Mouse (Mus musculus): ENCODE data around the gene Tacc2. TPM values are rescaled to one million over a fixed set of nuclear protein-coding genes. Genes with fewer than 3 reads are reported as not detected.

The Tacc2 gene
- total RNA-seq, 2 experiments from 2014 or later: 50.8 to 55.8 TPM

DNA sequence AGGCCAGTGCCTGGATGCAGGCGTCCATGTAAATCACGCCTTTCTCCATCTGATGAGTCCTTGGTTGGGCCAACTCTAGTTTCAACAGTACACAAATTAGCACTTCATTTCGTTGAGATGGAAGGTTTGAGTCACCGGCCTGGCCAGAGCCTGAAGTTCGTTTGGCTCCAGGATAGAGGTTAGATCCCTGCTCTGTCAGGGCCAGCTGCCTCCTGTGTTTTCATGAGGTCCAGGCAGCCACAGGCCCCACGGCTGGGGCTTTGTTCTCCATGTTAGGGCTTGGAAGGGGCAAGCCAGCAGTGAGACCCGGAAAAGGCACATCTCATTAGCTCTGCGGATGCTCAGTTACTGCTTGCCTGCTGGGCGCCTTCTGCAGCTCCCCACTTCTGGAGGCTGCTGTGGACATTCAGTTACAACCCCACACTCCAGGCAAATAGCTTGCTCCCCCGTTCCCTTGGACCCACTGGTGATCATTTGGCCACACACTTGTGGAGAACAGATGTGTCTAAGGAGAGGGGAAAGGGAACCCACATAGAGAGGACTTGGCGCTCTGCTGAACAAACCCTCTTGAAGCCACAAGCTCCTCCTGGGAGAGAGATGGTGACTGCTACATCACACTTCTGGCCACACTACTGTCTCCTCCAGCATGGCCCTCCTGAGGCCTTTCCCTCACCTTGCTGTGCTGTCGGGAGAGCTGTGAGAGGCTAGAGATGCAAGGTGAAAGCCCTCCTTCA lies 100.5 kb downstream of the Tacc2 start:
- no peak for DNase-seq (ENCODE audit: low spot score in 2 of 2)

DNA sequence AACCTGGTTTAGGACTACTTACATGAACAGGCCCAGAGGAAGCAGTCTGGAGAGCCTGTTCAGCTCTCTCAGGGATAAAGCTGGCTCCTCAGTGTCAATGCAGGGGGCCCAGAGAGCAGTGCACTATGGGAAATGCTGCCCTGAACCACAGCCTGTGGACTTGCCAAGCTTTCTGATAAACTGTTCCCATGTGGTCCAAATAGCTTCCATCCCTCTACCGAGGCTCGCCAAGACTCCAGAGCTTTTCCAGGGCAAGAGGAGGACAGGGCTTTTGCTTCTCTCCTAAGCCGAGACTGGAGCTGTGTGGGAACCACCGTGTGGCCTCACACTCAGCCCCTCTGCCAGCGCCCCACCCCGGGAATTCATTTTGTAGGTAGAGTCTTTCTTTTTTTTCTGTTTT lies 101.2 kb downstream of the Tacc2 start:
- no peak for DNase-seq (ENCODE audit: low spot score in 2 of 2)

DNA sequence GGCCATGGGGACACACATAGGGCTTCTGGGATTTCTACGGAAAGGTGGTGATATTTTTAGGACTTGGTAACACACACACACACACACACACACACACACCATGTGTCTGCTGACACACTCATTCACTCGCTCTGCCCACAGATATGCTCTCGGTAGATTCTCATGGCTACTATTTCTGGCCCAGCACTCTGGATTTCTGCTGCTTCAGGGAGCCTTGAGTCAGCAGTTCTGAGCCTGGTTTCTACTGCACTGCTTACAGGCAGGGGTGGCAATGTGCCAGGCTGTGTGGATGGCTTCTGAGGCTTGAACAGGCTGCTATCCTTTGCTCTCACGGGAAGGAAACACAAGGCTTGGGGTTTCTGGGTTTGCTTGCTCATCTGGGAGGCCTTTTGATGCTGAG lies 104.6 kb downstream of the Tacc2 start:
- DNase-seq (ENCODE audit: low spot score in 2 of 2): no peak

DNA sequence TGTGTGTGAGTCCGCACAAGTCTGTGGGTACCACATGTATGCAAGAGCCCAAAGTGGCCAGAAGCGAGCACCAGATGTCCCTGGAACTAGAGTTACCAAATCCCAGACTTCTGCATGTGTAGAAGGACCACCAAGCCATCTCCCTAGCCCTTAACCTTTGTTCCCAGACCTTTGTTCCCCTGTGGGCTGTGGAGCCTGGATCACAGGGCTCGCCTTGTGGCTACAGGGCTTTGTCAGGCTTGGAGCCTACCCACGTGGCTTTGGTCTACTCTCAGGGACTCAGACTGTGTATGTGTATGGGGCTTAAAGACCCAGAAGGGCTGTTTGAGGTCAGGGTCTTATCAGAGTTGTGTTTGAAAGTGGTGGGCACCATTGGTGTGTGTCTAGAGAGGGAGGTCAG lies 111.4 kb downstream of the Tacc2 start:
- no peak for DNase-seq (ENCODE audit: low spot score in 2 of 2)

DNA sequence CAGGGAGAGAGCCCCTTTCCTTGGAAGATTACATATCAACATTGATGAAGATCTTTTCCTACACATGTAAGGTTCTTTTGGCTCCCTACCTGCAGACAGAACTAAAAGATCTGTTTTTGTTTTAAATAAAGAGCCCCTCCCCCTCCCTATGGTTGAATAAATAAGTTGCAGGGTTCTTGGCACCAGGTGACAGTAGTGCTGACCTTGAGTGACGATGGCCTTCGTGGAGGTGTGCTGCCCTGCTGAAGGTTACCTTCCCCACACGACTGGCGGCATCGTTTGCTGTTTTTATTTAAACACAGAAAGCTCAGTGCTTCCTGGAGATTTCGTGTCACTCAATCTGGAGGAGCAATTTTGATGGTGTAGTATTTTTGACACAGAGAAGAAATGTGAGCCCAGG lies 113.6 kb downstream of the Tacc2 start:
- DNase-seq (ENCODE audit: low spot score in 2 of 2): no peak

DNA sequence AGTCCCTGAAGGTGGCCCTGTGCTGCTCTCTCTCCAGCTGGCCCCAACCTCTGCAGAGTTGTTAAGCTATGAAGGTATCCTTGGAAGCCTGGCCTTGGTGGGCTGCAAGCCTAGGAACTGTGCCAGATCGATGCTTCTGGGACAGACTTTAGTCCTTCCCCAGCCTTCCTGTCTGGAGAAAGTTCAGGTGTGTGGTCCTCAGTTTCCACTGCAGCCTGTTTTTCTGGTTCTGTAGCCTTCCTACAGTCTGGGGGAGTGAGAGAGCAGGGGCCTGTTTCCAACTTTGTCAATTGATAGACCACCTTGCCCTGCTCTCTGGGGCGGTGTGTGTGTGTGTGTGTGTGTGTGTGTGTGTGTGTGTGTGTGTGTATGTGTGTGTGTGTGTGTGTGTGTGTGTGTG lies 114.7 kb downstream of the Tacc2 start:
- DNase-seq (ENCODE audit: low spot score in 2 of 2): no peak

DNA sequence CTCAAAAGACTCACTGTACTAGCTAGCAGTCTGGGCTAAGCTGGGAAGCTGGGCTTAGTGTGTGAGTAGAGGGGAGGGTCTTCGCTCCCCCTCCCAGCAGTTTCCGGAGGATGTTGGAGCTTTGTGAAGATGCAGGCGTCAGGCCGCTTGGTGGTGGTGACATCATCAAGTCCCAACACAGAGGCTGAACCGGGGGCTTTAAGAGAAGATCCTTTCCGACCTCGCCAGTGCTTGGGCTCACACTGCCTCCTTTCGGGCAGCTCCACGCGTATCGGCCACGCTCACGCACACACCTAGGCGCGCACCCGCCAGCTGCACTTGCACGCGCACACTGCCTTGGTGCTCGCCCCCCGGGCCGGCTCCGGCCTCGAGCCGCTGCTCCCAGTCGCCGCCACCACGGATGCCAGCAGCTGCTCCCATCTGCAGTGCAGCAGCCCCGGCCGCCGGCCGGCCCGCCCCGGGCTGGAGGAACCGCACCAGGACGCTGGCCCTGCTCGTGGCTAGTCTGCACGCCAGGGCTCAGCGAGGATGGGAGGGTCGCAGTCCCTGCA lies 115.2 kb downstream of the Tacc2 start:
- peak; percentile 31 to 37 for DNase-seq (ENCODE audit: low spot score in 2 of 2)

DNA sequence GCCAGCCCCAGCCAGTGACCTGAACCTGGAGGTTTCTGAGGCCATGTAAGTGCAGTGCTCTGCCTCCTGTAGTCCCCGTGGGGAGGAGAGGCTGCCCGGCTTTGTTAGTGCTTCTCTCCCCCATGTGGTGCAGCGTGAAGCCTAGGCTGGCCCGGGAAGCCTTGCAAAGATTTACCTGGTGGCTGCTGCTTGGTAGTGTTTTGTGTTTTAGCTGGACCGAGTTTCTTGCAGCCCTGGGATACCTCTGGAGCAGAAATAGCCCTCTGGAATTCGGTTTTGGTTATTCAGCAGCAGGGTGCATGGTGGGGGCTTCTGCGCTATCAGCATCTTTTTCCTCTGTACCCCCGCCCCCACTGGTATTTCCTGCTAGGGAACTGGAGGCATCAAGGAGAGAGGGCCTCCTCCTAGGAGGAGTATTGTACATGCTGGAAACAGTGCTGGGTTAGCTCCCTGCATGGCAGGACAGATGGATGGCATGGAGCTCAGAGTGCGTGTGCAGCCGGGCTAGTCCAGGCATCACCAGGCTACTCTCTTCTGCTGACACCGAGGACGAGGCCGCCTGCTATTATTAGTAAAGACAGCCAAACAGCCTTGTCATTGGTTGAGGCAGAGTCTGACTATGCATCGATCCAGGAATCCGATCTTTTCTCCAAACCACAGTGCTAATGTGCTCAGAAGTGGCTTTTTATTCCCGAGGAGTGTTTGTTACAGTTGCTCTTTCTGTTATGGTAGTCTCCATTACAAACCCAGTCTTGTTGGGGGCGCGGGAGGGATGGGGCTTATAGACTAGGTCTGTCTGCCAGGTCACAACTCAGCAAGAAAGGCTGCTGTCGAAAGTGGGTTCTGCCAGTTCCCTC lies 115.9 kb downstream of the Tacc2 start:
- DNase-seq (ENCODE audit: low spot score in 2 of 2): no peak

DNA sequence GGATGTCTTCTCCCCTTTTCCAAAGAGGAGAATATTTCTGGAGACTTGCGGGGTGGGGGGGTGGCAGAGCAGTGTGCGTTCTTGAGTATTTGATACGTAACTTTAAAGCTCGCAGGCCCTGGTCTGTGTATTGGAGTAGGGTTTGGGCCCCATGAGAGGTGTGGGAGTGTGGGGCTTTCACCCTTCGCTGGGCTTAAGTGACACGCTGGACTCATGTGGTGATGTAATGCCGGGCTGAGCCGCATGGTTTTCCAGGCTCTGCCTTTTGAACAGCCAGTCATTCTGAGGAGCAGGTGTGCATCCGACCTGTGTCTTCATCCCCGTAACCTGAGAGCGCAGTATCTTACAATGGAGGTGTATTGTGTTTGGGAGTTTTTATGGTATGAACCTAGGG lies 116.6 kb downstream of the Tacc2 start:
- DNase-seq (ENCODE audit: low spot score in 2 of 2): no peak

DNA sequence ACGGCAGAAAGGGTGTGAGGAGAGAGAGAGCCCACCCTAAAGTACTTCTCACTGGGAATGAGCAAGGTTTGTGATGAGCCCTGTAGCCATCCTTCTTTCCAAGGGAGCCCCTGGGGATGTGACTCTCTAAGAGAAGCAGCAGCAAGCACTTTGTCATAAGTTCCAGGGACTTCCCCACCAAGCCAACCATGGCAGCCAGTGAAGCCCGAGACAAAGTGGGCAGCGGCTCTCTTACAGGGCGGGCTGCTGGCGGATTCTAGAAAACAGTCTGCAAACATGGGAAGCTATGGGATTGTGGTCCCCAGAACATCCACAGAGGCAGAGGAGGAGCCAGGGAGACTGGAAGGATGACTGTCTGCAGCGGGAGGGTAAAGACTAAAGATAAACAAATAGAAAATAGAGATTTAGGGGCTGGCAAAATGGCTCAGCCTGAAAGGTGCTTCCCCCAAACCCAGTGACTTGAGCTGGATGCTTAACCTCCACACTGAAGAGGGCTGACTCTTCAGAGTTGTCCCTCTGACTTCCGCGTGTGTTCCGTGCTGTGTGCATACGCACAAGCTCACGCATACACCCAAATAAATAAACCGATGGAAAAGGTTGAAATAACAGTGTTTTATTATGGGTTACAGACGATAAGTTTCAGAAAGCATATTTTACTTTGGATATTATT lies 118.6 kb downstream of the Tacc2 start:
- DNase-seq (ENCODE audit: low spot score in 2 of 2): no peak

DNA sequence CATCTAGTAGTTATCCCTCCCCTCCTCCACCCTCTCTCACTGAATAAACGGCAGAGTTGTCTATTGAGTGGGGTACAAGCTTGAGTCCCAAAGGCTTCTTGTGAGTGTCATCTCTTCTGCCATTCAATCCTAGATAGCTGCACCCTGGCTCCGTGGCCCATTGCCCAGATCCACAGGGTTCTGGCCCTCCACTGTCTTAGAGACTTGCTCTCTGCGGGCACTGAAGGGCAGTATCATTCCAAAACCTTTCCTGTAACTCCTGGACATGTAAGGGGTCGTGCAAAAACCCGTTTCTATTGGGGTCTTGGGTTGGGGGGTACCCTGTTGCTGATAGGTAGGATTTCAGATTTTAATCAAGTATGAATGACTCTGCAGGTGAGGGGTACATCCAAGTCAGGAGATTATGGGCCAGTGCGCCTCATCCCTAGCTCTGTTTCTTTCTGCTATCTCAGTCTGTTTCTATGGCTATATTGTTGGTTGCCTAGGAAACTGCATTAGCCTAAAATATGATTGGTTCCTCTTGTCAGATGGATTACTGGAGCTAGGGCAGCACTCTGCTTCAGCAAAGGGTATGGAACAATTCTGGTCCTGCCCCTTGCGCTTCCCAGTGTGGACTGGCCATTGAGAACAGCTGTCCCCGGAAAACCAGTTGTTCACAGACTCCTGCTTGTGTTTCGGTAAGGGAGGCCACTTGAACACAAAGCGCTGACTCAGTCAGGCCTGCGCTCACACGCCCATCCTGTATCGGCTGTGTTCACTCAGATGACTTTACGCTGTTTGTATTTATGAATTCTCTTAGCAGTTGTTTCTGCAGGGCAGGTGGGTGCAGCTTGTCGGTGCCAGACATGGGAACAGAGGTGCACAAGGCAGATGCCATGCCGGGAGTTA lies 119.4 kb downstream of the Tacc2 start:
- DNase-seq (ENCODE audit: low spot score in 2 of 2): no peak

DNA sequence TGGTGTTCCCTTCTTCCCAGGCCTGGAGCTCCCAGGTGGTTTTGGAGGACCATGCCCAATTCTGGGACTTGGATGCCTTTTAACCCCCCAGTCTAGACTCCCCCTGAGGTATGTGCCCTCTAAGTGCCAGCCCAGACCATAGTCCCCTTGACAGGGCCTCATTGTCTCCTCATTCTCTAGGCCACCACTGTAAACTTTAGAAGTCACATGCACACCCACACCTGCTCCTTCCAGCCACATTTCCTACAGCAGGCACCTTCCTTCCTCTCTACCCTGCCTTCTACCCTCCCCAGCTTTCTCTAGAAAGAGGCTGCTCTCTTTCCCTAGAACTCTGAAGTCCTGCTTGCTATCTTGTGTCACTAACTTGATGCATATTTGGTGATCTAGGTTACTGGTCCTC lies 121.2 kb downstream of the Tacc2 start:
- no peak for DNase-seq (ENCODE audit: low spot score in 2 of 2)

DNA sequence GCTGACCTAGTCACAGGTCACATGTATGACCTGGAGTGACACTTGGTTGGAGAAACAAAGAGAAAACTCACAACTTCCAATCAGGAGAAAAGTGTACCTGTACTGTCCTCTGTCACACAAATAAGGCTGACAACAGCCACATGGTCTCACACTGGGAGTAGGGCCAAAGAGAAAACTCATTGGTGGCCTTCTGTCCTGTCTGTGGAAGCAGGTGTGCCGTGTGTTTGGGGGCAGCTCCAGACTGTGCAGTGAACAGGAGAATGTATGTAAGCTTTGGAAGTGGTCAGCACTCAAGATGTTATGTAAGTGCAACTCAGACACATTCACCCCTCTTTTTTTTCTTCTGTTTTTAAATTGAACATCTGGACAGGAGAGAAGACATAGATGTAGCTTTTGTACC lies 124.1 kb downstream of the Tacc2 start:
- no peak for DNase-seq (ENCODE audit: low spot score in 2 of 2)

DNA sequence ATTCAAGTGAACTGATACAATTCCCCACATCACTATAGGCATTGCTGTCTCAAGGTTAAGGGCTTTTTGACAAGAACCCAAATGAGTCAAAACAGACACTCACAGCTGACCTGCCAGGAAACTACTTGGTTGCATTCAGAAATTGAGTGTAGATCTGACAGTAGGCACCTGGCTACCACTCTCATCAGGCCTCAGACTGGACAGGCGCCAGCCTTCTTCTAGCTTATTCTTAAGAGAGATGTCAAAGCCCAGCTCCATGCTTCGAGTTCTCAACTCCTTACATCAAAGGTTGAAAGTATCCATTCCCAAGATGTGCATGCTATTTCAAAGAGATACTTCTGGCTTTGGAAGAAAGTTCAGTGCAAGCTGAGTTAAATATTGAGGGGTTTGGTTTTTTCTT lies 128.0 kb downstream of the Tacc2 start:
- DNase-seq (ENCODE audit: low spot score in 2 of 2): no peak

DNA sequence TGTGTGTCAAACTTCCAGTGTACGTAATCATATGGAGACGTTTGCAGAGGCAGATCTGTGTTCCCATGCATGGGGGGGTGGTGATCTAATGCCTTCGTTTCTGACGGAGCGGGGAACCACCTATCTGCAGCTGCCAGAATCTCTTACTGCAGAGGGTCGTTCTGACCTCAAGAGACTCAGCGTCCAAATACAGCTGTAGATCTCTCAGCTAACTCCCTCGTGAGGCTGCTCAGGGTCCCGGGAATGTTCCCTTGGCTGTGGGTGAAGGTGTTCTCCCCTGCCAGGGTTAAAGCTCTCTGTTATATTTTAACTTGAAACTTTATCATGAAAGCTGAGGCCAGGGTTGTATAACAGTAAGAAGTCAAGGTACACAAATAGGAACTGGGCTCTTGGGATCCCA lies 131.7 kb downstream of the Tacc2 start:
- DNase-seq (ENCODE audit: low spot score in 2 of 2): no peak

DNA sequence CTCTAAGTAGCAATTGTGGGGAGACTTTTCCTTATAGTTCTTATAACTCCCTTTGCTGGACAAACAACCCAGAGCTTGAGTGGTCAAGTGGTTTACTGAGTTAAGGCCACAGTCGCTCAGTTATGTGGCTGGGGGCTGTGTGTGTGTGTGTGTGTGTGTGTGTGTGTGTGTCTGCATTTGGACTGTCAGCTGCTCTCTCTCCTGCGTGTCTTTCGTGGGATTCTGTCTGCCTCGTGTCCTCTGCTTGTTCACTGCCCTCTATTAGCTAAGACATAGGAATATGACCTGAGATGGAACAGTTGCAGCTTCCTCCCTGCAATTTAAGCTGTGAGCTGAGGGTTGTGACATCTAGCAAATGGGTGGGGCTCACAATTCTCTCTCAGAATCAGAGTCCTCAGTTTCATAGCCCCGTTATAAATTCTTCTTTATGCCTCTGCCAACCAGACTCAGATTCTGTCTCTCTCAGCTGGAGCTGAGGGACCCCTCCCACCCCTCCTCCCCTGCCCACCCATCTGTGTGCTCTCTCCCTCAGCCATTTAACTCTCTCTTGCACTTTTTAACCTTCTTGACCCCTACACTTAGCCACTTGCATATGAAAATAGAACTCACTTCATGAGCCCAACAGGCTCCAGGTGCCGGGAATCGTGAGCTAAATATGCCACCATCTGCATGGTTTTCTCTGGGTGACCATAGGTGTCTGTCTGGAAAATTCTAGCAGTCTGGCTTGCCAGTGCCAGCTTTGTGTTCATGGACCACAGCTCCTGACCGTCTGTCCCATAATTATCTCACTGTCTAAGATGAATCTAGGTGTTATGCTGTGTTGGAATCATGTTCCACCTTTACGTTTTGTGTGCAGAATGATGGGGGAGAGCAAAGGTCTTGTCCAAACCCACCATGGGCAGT lies 132.4 kb downstream of the Tacc2 start:
- DNase-seq (ENCODE audit: low spot score in 2 of 2): no peak

DNA sequence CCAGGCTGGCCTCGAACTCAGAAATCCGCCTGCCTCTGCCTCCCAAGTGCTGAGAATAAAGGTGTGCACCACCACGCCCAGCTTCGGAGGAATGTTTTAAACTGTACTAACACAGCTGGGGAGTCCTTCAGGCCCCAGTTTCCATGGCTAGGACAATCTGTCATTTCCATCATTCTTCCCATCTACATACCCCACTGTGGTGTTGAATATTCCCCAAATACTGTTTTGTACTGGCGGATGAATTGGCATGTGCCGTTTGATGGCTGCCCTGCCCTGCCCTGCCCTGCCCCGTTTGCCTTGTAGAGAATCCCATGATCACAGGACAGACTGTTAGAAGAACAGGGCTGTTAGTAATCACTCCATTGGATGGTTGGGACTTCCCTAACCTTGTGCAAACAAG lies 134.6 kb downstream of the Tacc2 start:
- DNase-seq (ENCODE audit: low spot score in 2 of 2): no peak

DNA sequence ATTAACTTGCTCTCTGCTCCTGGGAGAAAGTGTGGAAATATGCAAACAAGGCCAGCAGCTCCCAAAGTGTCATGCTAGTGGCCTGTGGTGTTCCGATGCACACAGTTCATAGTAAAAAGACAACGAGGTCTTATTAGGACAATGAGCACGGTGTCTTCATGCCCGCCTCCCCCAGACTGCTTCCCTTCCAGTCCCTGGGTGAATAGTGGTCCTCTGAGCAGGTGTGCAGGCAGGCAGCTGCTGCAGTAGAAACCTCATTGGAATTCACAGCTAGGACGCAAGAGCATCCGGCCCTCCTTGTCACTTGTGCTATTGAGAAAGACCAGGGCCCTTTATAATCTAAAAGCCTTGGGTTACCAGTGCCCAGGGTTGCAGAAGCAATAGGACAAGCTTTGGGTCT lies 136.1 kb downstream of the Tacc2 start:
- no peak for DNase-seq (ENCODE audit: low spot score in 2 of 2)

DNA sequence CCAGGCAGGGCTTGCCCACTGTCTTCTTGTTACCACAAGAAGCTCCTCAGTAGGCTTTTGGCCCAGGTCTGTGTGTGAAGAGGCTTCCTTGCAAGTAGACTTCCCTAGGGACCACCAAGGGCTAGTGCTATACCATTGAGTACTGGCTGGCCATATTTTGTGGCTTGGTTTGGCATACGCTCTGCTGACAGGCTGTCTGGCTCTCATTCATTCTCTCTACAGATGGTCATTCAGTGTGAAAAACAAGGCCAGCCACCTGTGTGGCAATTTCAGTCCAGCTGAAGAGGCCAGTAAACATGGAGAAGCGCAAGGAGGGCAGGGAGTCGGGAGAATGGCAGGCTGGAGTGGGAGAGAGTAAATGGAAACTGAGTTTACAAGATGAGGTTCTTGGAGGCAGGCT lies 138.2 kb downstream of the Tacc2 start:
- no peak for DNase-seq (ENCODE audit: low spot score in 2 of 2)

DNA sequence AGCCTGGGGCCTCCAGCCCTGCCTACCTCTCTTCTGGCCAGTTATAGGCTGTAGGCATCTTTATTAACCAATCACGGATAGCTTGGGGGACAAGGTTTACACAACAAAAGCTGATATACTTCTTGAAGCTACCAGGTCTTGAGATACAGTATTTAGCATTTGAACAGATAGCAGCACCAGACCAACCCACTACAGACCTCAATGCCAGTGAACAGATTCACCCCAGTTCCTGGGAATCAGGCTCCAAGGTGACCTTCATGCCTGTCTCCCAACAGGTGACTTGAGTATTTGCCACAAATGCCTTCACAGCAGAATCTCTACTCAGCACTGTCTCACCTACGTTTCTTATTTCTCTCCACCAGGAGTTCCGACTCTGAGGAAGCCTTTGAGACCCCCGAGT lies 139.1 kb downstream of the Tacc2 start:
- DNase-seq (ENCODE audit: low spot score in 2 of 2): no peak

Measured in adrenal gland, postnatal 4 days (tissue).